Mouse (Mus musculus) cerebellum, adult 2 months (tissue): ENCODE results near the gene Fam173a.

Source experiments
- CTCF ChIP-seq: fragments of 200-500 bp; IDR thresholded peaks from 2 replicates; pipeline ENCODE4 v1.5.1; 2011; ENCODE audit warnings: low read depth, mild to moderate bottlenecking, control low read depth, low read length, moderate library complexity, borderline replicate concordance; ENCODE audit not compliant: insufficient read depth
- POLR2A ChIP-seq: fragments of 200-500 bp; IDR thresholded peaks from 2 replicates; pipeline ENCODE4 v1.6.1; 2011; ENCODE audit warnings: low read length, control low read depth, borderline replicate concordance; ENCODE audit not compliant: insufficient read depth

- TF ChIP-seq CTCF, result no peak
- no peak for TF ChIP-seq POLR2A
Observed at GRCm38 (mm10) chr17:25744311-25744710, 48.4 kb downstream of the Fam173a start.
